Mouse (Mus musculus) gastrocnemius, postnatal 25 days (tissue): ENCODE measurements around the gene Ppp1r27. TPM values are rescaled to one million over a fixed set of nuclear protein-coding genes. Genes with fewer than 3 reads are reported as not detected.
"Not testable (repeated sequence)": the region's sequence is repeated elsewhere in the genome, so short reads cannot be mapped to it uniquely, and the experiment has no call there.

ENCODE experiments used
- DNase-seq: peaks from one replicate; pipeline ENCODE4 v3.0.0; 2022
- total RNA-seq, 2 experiments: library from RNA; stranded (reverse); gene quantifications; 1 replicate in 1 of 2; 2 replicates in 1 of 2; pipeline ENCODE4 v1.2.3; 2021

Gene Ppp1r27
- total RNA-seq, 2 experiments from 2014 or later, result 92.3 to 377 TPM

- no peak for DNase-seq
Observed at GRCm38 (mm10) chr11:120517147-120517546, 33.8 kb downstream of the Ppp1r27 start.

- DNase-seq, result peak; percentile 81
Observed at GRCm38 (mm10) chr11:120515611-120516010, 35.3 kb downstream of the Ppp1r27 start.

- DNase-seq, result not testable (repeated sequence)
Observed at GRCm38 (mm10) chr11:120514262-120514661, 36.7 kb downstream of the Ppp1r27 start.

DNA sequence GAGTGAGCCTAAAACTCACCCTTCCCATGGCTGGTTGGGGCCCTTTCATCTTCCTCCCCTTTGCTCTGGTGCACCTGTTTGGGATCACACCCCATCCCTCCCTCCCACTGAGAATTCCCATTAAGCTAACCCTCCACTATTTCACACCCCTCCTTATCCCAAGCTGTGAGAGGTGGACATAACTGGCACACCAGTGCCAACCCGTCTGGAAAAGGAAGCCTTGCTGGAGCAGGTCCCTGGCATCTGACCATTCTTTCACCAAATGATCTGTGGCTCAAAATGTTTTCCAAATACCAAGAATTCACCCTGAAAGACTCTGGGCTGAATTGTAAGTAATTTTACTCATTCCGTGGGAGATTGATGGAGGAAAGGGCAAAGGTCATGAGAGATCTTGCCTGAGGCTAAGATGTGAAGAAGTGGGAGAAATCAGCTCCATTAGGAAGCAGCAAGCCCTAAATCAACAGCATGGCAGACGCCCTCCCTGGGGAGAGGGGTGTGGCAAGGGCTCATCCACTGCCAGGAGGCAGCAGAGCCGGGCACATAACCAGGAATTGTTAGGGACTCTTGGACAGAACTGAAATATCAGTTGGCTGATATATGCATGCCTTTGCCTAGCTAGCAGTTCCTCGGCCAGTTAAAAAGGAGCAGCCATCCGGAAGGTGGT, 38.0 kb downstream of the Ppp1r27 start:
- no peak for DNase-seq

GRCm38 (mm10) chr11:120510375-120511030, 40.4 kb downstream of the Ppp1r27 start:
- no peak for DNase-seq

GRCm38 (mm10) chr11:120509940-120510339, 41.0 kb downstream of the Ppp1r27 start:
- no peak for DNase-seq

- DNase-seq, result no peak
Observed at GRCm38 (mm10) chr11:120508290-120508870, 42.6 kb downstream of the Ppp1r27 start.

DNA sequence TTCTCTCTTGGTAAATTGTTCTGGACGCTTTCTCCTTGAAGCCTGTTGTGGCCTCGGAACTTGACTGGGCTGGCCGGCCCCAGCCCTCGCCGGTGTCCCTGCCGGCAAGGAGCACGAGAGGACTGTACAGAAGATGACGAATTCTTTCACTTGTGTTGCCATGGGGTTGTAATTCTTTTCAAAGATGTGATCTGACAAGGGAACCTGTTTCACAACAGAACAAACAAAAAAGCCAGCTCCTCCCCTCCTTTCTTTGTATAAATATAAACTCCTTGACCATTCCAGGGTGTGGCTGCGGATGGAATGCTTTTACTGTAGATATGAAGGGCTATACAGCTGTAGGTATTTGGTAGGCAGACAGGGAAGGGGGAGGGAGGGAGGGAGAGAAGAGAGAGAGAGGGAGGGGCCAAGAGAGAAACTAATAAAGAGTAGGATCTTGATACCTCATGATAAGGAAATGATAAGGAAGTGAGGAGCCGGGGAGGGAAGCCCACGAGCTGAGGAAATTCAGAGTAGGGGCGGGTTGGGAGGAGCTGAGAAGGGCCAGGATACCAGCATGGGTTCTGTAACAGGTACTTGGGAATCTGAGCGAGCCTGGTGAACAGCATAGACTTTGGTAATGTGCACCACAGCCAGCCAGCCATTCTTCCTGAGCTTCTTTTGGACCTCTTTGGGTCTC, 43.2 kb downstream of the Ppp1r27 start:
- no peak for DNase-seq

DNA sequence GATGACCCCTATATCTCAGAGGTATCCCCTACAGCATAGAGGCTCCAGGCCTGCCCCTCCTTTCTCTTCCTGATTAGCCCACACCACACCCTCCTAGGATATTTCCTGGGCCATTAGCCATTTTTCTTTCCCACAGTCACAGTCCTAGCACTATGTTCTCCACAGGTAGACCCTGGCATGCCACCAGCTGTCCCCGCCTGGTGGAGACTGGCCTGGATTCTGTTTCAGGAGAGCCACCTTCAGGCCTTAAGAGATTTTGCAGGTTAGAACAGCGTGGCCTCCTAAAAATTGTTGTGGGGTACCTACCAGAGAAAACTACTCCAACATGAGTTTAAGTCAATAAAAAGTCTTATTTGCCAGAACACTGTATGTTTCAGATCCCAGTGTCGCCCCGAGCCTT, 44.0 kb downstream of the Ppp1r27 start:
- no peak for DNase-seq

DNA sequence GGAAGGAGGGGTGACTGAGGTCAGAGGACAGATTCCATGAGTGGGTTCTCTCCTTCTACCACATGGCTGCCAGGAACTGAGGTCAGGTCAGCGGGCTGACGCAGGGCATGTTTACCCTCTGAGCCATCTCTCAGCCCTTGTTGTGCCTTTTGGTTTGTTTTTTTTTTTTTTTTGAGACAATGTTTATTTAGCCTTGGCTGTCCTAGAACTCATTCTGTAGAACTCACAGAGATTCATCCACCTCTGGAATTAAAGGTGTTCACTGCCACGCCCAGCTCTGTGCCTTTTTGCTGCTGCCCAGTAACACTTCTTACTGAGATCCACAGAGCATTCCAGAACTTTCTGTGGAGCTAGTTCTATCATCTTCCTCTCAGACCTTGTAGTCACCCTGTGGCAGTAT, 45.3 kb downstream of the Ppp1r27 start:
- DNase-seq, result no peak

DNA sequence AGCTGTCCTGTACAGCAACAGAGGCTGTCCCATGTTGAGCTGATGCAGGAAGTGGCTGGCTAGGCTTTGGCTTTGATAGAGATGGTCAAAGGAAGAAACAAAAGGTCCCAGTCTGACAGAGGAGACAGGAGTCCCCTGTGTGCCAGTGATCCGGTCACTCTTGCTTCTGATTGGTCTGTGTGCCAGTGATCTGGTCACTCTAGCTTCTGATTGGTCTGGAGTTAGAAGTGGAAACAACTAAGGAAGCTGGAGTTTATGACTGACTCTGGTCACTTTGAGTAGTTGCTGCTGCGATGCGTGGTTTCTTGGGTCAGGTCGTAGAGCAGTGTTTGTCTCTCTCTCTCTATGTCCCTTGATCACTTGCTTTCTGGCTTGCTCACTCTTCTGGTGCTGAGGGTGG, 49.2 kb downstream of the Ppp1r27 start:
- DNase-seq, result no peak

- DNase-seq, result no peak
Observed at GRCm38 (mm10) chr11:120501018-120501417, 49.9 kb downstream of the Ppp1r27 start.

DNA sequence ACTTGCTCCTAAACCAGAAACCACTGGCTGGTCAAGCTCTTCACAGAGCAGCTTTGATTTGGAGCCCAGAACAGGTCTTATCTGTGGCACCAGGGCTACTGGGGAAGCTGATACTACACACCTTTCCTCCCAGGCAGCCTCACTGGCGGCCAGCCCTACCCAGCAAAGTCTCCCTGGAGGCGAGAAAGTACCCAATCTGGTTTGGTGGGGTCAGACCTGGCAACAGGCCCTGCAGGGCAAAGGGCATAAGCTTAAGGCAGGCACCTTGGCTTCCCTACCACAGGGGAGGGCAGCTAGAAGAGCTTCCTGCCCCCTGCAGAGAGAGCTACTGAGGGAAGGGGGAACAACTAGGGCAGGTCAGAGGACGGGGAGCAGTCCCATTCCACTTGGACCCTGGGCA, 50.6 kb downstream of the Ppp1r27 start:
- DNase-seq, result no peak

Other genes starting within 250 kb of the Ppp1r27 start
- 100 to 1,000 TPM; 236 to 249 TPM for gene Actg1, start 202.6 kb downstream of the Ppp1r27 start, total RNA-seq
- gene Fscn2, start 189.6 kb downstream of the Ppp1r27 start, total RNA-seq, result under 1 TPM; 0.29 to 0.31 TPM
- 10 to 100 TPM; 14.0 to 16.5 TPM for gene Faap100, start 172.4 kb downstream of the Ppp1r27 start, total RNA-seq
- gene Nploc4, start 113.4 kb downstream of the Ppp1r27 start, total RNA-seq, result 10 to 100 TPM; 67.9 to 72.7 TPM
- 1 to 10 TPM in 1 of 2 experiments, under 1 TPM in 1; 0.54 to 1.1 TPM for gene Tspan10, start 108.5 kb downstream of the Ppp1r27 start, total RNA-seq
- gene Pde6g, start 97.6 kb downstream of the Ppp1r27 start, total RNA-seq, result under 1 TPM in 1 of 2 experiments, not detected in 1; 0.83 TPM
- 10 to 100 TPM; 23.3 to 25.0 TPM for gene Oxld1, start 93.1 kb downstream of the Ppp1r27 start, total RNA-seq
- 1 to 10 TPM; 5.8 to 7.6 TPM for gene Ccdc137, start 93.0 kb downstream of the Ppp1r27 start, total RNA-seq
- gene Arl16, start 83.5 kb downstream of the Ppp1r27 start, total RNA-seq, result 1 to 10 TPM; 5.2 to 9.1 TPM
- 100 to 1,000 TPM; 156 to 166 TPM for gene Mrpl12, start 66.5 kb downstream of the Ppp1r27 start, total RNA-seq
- gene Slc25a10, start 59.3 kb downstream of the Ppp1r27 start, total RNA-seq, result 1 to 10 TPM; 3.2 to 8.7 TPM
- under 1 TPM in 1 of 2 experiments, not detected in 1; 0.31 TPM for gene Gcgr, start 20.4 kb downstream of the Ppp1r27 start, total RNA-seq
- 10 to 100 TPM; 21.4 to 23.7 TPM for gene Mcrip1, start 1.4 kb downstream of the Ppp1r27 start, total RNA-seq
- 100 to 1,000 TPM; 192 to 198 TPM for gene P4hb, start 22.1 kb upstream of the Ppp1r27 start, total RNA-seq
- gene Arhgdia, start 30.5 kb upstream of the Ppp1r27 start, total RNA-seq, result 10 to 100 TPM; 80.1 to 95.2 TPM
- 10 to 100 TPM; 39.1 to 40.5 TPM for gene Alyref, start 47.2 kb upstream of the Ppp1r27 start, total RNA-seq
- gene Anapc11, start 47.3 kb upstream of the Ppp1r27 start, total RNA-seq, result 10 to 100 TPM; 50.7 to 51.6 TPM
- not detected for gene Npb, start 57.3 kb upstream of the Ppp1r27 start, total RNA-seq
- 10 to 100 TPM; 30.7 to 34.7 TPM for gene Pcyt2, start 66.8 kb upstream of the Ppp1r27 start, total RNA-seq
- 1 to 10 TPM; 4.3 to 7.2 TPM for gene Sirt7, start 74.1 kb upstream of the Ppp1r27 start, total RNA-seq
- 10 to 100 TPM; 41.8 to 47.1 TPM for gene Mafg, start 82.5 kb upstream of the Ppp1r27 start, total RNA-seq
- 1 to 10 TPM; 6.7 to 6.8 TPM for gene Pycr1, start 92.6 kb upstream of the Ppp1r27 start, total RNA-seq
- gene Myadml2, start 97.0 kb upstream of the Ppp1r27 start, total RNA-seq, result 100 to 1,000 TPM; 121 to 134 TPM
- gene Notum, start 110.0 kb upstream of the Ppp1r27 start, total RNA-seq, result under 1 TPM in 1 of 2 experiments, not detected in 1; 0.18 TPM
- 10 to 100 TPM; 25.8 to 28.8 TPM for gene Aspscr1, start 121.8 kb upstream of the Ppp1r27 start, total RNA-seq
- gene Cenpx, start 162.6 kb upstream of the Ppp1r27 start, total RNA-seq, result 10 to 100 TPM; 25.4 to 32.7 TPM
- gene Lrrc45, start 162.8 kb upstream of the Ppp1r27 start, total RNA-seq, result 1 to 10 TPM; 4.0 to 4.3 TPM
- gene Rac3, start 170.3 kb upstream of the Ppp1r27 start, total RNA-seq, result 1 to 10 TPM; 1.2 TPM
- 1 to 10 TPM; 5.8 to 6.0 TPM for gene Dcxr, start 176.1 kb upstream of the Ppp1r27 start, total RNA-seq
- 10 to 100 TPM in 1 of 2 experiments, 1 to 10 TPM in 1; 9.6 to 16.9 TPM for gene Cbr2, start 181.0 kb upstream of the Ppp1r27 start, total RNA-seq
- 10 to 100 TPM; 17.1 to 19.8 TPM for gene Hmga1b, start 211.7 kb upstream of the Ppp1r27 start, total RNA-seq
- 10 to 100 TPM in 1 of 2 experiments, 1 to 10 TPM in 1; 9.6 to 11.0 TPM for gene Rfng, start 233.1 kb upstream of the Ppp1r27 start, total RNA-seq
- gene Gps1, start 233.1 kb upstream of the Ppp1r27 start, total RNA-seq, result 10 to 100 TPM; 50.3 to 53.0 TPM
- 10 to 100 TPM; 32.6 to 36.2 TPM for gene Dus1l, start 245.3 kb upstream of the Ppp1r27 start, total RNA-seq